Mouse (Mus musculus) liver, adult 2 months (tissue): Measurements from ENCODE around the gene Oas1g.

Experiments
- CTCF ChIP-seq: fragments of 200-500 bp; IDR thresholded peaks from 2 replicates; pipeline ENCODE4 v1.5.1; 2011; ENCODE audit warnings: low read depth, low read length, control low read depth
- POLR2A ChIP-seq: fragments of 200-500 bp; IDR thresholded peaks from 2 replicates; pipeline ENCODE4 v1.6.1; 2011; ENCODE audit warnings: low read length, control low read depth; ENCODE audit not compliant: insufficient read depth; ENCODE audit errors: extremely low read depth

- TF ChIP-seq POLR2A (no peak), CTCF (no peak)
These were observed 418 bp upstream of the Oas1g start for GRCm38 (mm10) chr5:120887831-120888230.
